Mouse (Mus musculus): Measurements from ENCODE around the gene Zfp963. TPM values are rescaled to one million over a fixed set of nuclear protein-coding genes. Genes with fewer than 3 reads are reported as not detected.

Zfp963 gene
- polyA plus RNA-seq, 1 experiment from 2014 or later, result 5.8 TPM

DNA sequence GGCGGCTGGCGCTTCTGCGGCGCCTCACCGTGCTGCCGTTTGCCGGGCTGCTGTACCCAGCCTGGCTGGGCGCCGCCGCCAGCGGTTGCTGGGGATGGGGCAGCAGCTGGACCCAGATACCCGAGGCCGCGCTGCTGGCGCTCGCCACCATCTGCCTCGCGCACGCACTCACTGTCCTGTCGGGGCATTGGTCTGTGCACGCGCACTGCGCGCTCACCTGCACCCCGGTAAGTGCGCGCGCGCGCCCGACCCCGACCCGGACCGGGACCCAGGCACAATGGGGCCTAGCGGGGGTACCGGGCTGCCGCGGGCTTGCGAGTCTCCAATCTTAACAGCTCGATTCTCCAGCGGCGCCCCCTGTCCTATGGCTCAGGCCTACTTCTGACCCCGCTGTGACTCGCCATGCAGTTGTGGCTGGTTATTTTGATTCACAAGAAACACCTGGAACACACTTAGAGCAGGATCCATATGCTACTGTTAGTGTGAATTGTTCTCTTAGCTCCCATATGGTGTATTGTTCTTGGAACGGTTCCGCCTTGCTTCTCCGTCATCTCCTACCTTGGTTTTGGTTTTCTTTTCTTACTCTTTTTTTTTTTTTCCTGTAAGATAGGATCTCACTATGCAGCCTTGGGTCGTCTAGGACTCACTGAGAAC lies 41.8 kb upstream of the Zfp963 start:
- H3K27me3 ChIP-seq (ENCODE audit: insufficient read depth, low read length), result no peaks in the 10 kb centered on the region
- ATAC-seq (ENCODE audit: insufficient read depth), result peak; percentile 61
- peak overlapping the region; percentile 86 for H3K27ac ChIP-seq (ENCODE audit: low read depth)
- peak overlapping the region; percentile 92 for H3K9ac ChIP-seq
- no peak for TF ChIP-seq CTCF (IDR thresholded peaks at IDR 0.05; ENCODE audit: low read depth)
- H3K9me3 ChIP-seq (ENCODE audit: low read depth, low read length), result no peaks in the 10 kb centered on the region
- H3K36me3 ChIP-seq (ENCODE audit: insufficient read depth), result peaks cover 34% of the 10 kb centered on the region
- WGBS, result under 1% methylated on average over 48 of the region's 48 CpGs
- peak overlapping the region; percentile 100 for H3K4me3 ChIP-seq (ENCODE audit: low read depth, low read length)
- peak overlapping the region; percentile 84 for H3K4me2 ChIP-seq
- peak; percentile 50 for DNase-seq
- H3K4me1 ChIP-seq (ENCODE audit: insufficient read depth), result peaks cover 9% of the 10 kb centered on the region; the same call in 1 of the 2 replicates

DNA sequence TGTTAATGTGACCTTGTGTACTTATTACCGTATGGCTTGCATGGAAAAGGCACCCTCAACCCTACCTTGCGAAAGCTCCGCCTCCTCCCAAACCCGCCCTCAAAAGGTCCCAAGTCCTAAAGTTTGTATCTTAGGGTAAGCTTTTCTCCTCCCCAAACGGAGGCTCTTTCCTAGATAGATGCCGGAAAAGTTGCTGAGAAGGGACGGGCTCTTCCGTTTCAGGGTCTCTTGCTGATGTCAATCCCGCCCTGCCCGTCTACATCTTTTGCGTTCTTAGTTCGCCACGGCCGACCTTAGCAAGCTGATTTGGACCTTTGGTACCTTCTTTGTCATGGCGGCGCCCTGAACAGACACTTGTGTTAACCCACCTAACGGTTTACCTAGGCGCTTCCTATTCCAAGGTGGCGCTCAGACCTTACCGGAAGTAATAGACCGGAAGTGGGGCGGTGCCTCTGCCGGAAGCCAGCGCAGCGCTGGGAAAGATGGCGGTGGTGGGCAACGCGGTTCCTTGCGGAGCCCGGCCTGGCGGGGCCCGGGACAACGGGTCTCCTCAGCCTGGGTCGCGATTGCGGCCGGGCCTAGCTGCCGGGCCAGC lies 41.1 kb upstream of the Zfp963 start, which contains the start of the genes Atp13a1 and Zfp866:
Atp13a1 (plus strand) TSS at position 391 of the 595 bp plus-strand sequence.
Zfp866 (minus strand) TSS at position 406 of the 595 bp plus-strand sequence.
- Histone ChIP-seq H3K27ac (ENCODE audit: low read depth) (peak within 1 kb of the TSS; percentile 86), H3K4me2 (peak within 1 kb of the TSS; percentile 84), H3K9me3 (ENCODE audit: low read depth, low read length) (no peaks in the 10 kb centered on the region), H3K27me3 (ENCODE audit: insufficient read depth, low read length) (no peaks in the 10 kb centered on the region), H3K9ac (peak within 1 kb of the TSS; percentile 92), H3K4me1 (ENCODE audit: insufficient read depth) (peaks cover 9% of the 10 kb centered on the region; the same call in 1 of the 2 replicates), H3K36me3 (ENCODE audit: insufficient read depth) (peaks cover 28% of the 10 kb centered on the region), H3K4me3 (ENCODE audit: low read depth, low read length) (peak within 1 kb of the TSS; percentile 100)
- TF ChIP-seq CTCF (IDR thresholded peaks at IDR 0.05; ENCODE audit: low read depth), result no peak
- peak; percentile 94 for DNase-seq
- ATAC-seq (ENCODE audit: insufficient read depth), result peak; percentile 96
- WGBS, result under 1% methylated on average over 38 of the region's 38 CpGs

DNA sequence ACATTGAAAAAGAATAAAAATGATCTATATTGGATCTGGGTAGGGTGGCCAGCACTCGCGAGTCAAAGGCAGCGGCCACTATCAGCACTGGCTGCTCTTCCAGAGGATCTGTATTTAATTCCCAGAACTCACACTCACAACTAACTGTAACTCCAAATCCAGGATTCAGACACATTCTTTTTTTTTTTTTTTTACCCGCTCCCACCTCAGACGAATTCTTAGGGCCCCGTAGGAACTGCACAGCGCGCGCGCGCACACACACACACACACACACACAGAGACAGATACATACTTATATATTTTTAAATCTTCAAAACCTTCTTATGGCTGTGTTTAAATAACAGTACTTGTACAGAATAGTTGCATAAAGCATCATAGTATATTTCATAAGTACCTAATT lies 40.6 kb upstream of the Zfp963 start:
- peak overlapping the region; percentile 100 for H3K4me3 ChIP-seq (ENCODE audit: low read depth, low read length)
- peak overlapping the region; percentile 84 for H3K4me2 ChIP-seq
- ATAC-seq (ENCODE audit: insufficient read depth) (peak; percentile 9; the same call in 1 of the 2 replicates), DNase-seq (peak; percentile 38)
- H3K36me3 ChIP-seq (ENCODE audit: insufficient read depth), result peaks cover 23% of the 10 kb centered on the region
- TF ChIP-seq CTCF (IDR thresholded peaks at IDR 0.05; ENCODE audit: low read depth), result no peak
- H3K27me3 ChIP-seq (ENCODE audit: insufficient read depth, low read length), result no peaks in the 10 kb centered on the region
- no peaks in the 10 kb centered on the region for H3K9me3 ChIP-seq (ENCODE audit: low read depth, low read length)
- H3K4me1 ChIP-seq (ENCODE audit: insufficient read depth), result peaks cover 9% of the 10 kb centered on the region; the same call in 1 of the 2 replicates
- 27% methylated on average over 11 of the region's 11 CpGs for WGBS
- no peak overlapping the region for H3K27ac ChIP-seq (ENCODE audit: low read depth)
- H3K9ac ChIP-seq, result peak overlapping the region; percentile 92

DNA sequence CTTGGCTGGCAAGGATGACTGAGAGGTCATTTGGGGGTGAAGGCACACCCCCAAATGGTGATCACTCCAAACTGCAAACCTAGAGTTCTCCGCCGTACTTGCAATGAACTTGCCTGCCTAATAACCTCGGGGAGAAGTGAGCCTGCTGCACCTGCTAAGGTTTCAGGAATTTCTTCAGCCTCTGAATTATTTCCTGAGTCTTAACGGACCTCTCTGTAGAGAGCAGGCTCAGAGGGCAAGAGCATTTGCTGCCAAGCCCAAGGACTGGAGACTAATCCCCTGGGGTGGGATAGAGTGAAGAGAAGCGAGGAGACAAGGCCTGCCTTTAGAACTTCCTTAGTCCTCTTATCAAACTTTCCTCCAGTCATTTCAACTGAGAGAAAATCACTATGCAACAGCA lies 40.0 kb upstream of the Zfp963 start:
- no peaks in the 10 kb centered on the region for H3K27me3 ChIP-seq (ENCODE audit: insufficient read depth, low read length)
- H3K4me2 ChIP-seq, result peak overlapping the region; percentile 84
- no peak overlapping the region for H3K9ac ChIP-seq
- ATAC-seq (ENCODE audit: insufficient read depth), result no peak
- DNase-seq, result no peak
- no peak overlapping the region for H3K27ac ChIP-seq (ENCODE audit: low read depth)
- no peaks in the 10 kb centered on the region for H3K9me3 ChIP-seq (ENCODE audit: low read depth, low read length)
- WGBS, result 64% methylated on average over 5 of the region's 5 CpGs
- H3K4me3 ChIP-seq (ENCODE audit: low read depth, low read length), result no peak overlapping the region
- H3K36me3 ChIP-seq (ENCODE audit: insufficient read depth), result peaks cover 16% of the 10 kb centered on the region
- peaks cover 9% of the 10 kb centered on the region; the same call in 1 of the 2 replicates for H3K4me1 ChIP-seq (ENCODE audit: insufficient read depth)
- TF ChIP-seq CTCF (IDR thresholded peaks at IDR 0.05; ENCODE audit: low read depth), result no peak

DNA sequence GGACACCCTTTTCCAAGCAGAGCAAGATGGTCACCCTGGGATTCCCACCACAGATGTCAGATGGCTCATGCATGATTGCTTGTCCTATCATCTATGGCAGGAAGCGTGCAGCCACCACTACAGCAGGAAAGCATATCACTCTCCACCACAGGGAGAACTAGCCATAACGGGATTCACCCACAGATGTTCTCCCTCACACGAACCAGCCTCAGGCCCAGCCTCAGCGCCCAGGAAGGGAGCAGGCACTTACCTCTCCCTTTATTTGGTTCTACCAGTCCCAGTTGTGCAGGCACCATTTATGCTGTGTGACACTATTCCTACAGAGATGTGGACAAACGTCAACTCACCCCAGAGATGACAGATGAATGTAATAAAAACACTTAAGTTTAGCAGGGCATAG lies 39.3 kb upstream of the Zfp963 start:
- Histone ChIP-seq H3K4me2 (no peak overlapping the region), H3K27me3 (ENCODE audit: insufficient read depth, low read length) (no peaks in the 10 kb centered on the region), H3K36me3 (ENCODE audit: insufficient read depth) (peaks cover 11% of the 10 kb centered on the region), H3K4me3 (ENCODE audit: low read depth, low read length) (no peak overlapping the region), H3K9ac (no peak overlapping the region), H3K4me1 (ENCODE audit: insufficient read depth) (peaks cover 9% of the 10 kb centered on the region; the same call in 1 of the 2 replicates), H3K27ac (ENCODE audit: low read depth) (no peak overlapping the region), H3K9me3 (ENCODE audit: low read depth, low read length) (no peaks in the 10 kb centered on the region)
- DNase-seq (no peak), ATAC-seq (ENCODE audit: insufficient read depth) (no peak)
- WGBS, result 88% methylated on average over 5 of the region's 5 CpGs
- no peak for TF ChIP-seq CTCF (IDR thresholded peaks at IDR 0.05; ENCODE audit: low read depth)

DNA sequence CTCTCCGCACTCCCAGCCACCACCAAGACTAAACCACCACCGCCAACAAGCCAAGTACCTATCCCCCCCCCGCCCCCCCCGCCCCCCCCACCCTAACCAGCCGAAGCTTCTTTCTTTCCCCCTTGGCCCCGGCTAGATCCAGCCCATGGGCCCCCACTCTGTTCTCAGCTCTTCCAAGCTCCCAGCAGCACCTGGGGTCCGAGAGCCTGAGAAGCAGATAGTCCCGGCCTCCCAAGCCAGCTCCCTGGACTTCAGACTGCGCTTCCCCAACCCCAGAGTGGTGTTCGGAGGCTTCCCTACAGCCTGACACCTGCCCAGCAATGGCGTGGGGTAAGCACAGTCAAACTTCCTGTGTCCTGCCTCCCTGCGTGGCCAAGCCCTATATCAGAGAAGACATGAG lies 27.3 kb upstream of the Zfp963 start:
- Histone ChIP-seq H3K27me3 (ENCODE audit: insufficient read depth, low read length) (no peaks in the 10 kb centered on the region), H3K4me2 (no peak overlapping the region), H3K9ac (no peak overlapping the region), H3K27ac (ENCODE audit: low read depth) (no peak overlapping the region), H3K4me1 (ENCODE audit: insufficient read depth) (peaks cover 15% of the 10 kb centered on the region), H3K36me3 (ENCODE audit: insufficient read depth) (no peaks in the 10 kb centered on the region; the same call in 1 of the 2 replicates), H3K9me3 (ENCODE audit: low read depth, low read length) (no peaks in the 10 kb centered on the region), H3K4me3 (ENCODE audit: low read depth, low read length) (no peak overlapping the region)
- WGBS, result 55% methylated on average over 12 of the region's 12 CpGs
- DNase-seq, result no peak
- no peak for TF ChIP-seq CTCF (IDR thresholded peaks at IDR 0.05; ENCODE audit: low read depth)
- no peak for ATAC-seq (ENCODE audit: insufficient read depth)

DNA sequence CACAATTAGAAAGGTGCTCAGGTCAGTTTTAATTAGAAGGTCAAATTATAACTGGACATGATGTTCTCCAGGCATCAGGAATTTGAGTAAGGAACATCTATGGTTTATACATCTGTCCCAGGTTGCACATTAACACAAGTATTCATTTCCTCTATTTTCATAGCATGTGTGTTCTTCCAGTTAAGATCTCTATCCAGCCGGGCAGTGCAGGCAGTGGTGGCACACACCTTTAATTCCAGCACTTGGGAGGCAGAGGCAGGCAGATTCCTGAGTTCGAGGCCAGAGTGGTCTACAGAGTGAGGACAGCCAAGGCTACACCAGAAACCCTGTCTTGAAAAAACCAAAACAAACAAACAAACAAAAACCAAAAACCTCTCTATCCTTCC lies 25.4 kb upstream of the Zfp963 start:
- Histone ChIP-seq H3K4me1 (ENCODE audit: insufficient read depth) (peaks cover 16% of the 10 kb centered on the region), H3K36me3 (ENCODE audit: insufficient read depth) (no peaks in the 10 kb centered on the region; the same call in 1 of the 2 replicates), H3K9ac (no peak overlapping the region), H3K27me3 (ENCODE audit: insufficient read depth, low read length) (no peaks in the 10 kb centered on the region), H3K4me3 (ENCODE audit: low read depth, low read length) (peak overlapping the region; percentile 77), H3K27ac (ENCODE audit: low read depth) (no peak overlapping the region), H3K9me3 (ENCODE audit: low read depth, low read length) (no peaks in the 10 kb centered on the region), H3K4me2 (peak overlapping the region; percentile 50)
- DNase-seq, result no peak
- ATAC-seq (ENCODE audit: insufficient read depth), result no peak
- no peak for TF ChIP-seq CTCF (IDR thresholded peaks at IDR 0.05; ENCODE audit: low read depth)
- 49% methylated on average over 2 of the region's 2 CpGs for WGBS

Measured in lung, embryonic 14.5 days (tissue).